Mouse (Mus musculus) erythroblast, embryonic 14.5 days (primary cell): Measurements from ENCODE around the gene Hoxa4.

Experiments used
- GATA1 ChIP-seq: IDR thresholded peaks from 2 replicates; pipeline ENCODE4 v1.6.1; 2012; ENCODE audit warnings: low read length, inconsistent platforms, mixed read lengths
- TAL1 ChIP-seq: IDR thresholded peaks from 3 replicates; pipeline ENCODE4 v1.6.1; 2012; ENCODE audit warnings: low read length, inconsistent platforms, mixed read lengths

- no peak for TF ChIP-seq GATA1
- no peak for TF ChIP-seq TAL1
These were observed 46.0 kb upstream of the Hoxa4 start for GRCm38 (mm10) chr6:52237346-52238154.
